Mouse (Mus musculus): ENCODE data around the gene Rcan1.
"Not testable (repeated sequence)": the region's sequence is repeated elsewhere in the genome, so short reads cannot be mapped to it uniquely, and the experiment has no call there.

Rcan1 gene

DNA sequence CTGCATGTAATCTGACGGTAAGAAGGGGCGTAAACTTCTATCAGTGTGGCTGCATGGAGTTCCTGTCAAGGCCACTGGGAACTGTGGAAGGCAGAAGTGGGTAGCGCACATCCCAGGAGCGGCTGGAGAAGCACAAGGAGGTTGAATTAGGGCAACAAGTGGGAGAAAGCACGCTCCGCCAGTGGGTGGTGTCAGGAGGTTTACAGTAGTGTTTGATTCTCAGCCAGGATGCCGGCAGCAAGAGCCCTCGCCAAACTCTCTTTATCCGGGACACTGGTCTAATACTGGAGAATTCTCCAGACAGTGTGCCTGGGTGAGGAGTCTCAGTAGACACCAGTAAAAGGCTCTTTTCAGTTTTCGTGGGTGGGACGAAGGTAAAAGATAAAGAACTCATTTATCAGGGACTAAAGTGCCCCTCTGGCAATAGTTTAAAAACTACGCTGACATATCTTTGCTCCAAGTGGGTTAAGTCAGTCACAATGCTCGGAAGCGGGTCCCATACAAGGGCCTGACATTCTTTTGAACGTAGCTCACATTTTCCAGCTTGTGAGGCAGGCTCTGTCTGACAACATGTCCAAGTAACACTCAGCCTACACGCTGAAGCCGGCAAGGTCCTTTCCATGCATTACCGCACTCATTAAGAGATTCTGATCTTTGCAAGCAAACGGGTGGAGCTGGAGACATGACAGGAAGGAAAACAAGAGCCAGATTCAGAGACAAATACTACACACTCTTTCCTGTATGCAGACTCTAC, 42.3 kb downstream of the Rcan1 start:
- no peak for DNase-seq

DNA sequence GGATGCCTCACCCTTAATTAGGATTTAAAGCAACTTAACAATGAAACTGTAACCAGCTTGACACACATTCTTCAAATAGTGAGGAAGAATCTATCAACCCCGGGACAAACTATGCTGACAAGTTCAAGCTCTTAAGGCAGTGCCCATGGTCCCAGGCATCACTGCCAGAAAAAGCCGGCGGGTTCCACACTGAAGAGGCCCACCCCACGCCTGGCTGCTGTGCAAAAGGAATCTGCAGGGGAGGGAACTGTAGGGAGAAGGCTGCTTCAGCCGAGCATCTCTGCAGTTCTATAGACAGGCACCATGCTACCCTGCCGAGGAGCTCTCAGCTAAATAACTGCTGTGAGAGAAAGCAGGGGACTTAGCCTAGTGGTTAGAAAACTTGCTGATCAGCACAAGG, 44.0 kb downstream of the Rcan1 start:
- DNase-seq: no peak

DNA sequence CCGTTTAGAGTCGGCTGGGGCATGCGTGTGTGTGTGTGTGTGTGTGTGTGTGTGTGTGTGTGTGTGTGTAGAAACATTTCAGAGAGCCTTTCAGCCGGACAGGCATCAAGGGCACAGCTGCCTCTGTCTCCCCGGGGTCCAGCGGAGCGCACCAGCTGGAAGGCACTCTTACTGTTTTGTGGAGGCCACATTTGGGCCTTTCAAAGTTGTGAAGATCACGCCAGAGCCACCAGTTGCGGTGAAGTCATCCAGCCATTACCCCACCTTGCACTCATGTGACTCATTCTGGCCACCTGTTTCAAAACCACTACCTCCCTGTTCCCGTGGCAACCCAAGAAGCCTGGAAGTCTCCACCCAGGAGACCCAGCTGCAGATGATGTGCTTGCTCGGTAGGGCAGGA, 44.8 kb downstream of the Rcan1 start:
- DNase-seq: no peak

DNA sequence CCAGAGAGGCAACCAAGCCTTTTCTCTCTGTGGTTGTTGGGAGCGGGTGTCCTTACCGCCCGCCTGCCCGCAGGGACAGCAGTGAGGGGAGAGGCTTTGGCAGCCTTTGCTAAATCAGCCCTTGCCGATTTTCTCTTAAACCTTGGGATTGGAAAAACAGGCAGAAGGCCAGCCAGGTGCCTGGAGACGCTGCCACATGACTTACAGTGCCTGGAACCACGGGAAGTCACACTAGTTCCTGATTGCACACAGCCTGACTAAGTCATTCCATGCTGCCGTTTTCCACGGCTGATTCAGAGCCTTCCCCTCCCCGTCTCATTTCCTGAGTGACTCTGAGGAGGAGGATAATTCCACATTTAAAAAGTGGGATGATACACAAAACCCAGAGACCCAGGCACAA, 47.3 kb downstream of the Rcan1 start:
- no peak for DNase-seq

DNA sequence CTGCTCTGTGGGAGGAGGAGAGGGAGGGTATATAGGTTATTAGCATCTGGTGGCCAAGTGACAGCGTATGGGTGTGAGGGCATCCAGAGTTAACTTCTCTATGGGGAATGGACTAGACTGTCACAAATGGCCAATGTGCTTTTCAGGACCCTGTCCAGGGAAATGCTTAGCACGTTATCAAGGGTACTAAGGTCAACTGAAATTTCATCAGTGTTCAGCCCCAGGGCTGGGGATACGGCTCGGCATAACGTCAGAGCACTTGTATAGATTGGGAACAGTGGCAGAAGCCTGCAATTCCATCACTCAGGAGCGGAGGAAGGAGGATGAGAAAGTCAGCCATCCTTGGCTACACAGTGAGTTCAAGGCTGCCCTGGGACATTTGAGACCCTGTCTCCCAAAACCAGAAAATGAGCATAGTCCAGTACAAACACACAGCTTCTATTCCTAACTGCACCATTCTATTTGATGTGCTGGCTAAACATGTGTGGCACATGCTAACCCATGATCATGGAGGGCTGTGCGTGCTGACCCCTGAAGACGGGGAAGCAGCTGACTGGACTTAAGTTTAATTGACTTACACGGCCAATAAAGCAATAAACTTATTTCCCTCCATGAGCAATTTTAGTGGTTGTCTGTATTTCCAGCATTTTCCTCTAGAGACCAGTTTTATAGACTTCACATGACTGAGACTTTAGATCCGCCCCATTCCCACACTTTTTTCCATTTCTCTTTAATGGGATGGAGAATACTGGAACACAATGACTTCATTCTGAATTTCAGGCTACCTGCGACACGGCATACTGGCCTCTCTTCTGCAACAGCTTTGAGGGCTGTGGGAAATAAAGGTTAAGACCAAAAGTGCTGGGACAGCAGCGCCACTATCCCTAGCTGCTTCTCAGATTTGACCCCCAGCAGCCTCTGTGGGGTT, 48.0 kb downstream of the Rcan1 start:
- DNase-seq: no peak

DNA sequence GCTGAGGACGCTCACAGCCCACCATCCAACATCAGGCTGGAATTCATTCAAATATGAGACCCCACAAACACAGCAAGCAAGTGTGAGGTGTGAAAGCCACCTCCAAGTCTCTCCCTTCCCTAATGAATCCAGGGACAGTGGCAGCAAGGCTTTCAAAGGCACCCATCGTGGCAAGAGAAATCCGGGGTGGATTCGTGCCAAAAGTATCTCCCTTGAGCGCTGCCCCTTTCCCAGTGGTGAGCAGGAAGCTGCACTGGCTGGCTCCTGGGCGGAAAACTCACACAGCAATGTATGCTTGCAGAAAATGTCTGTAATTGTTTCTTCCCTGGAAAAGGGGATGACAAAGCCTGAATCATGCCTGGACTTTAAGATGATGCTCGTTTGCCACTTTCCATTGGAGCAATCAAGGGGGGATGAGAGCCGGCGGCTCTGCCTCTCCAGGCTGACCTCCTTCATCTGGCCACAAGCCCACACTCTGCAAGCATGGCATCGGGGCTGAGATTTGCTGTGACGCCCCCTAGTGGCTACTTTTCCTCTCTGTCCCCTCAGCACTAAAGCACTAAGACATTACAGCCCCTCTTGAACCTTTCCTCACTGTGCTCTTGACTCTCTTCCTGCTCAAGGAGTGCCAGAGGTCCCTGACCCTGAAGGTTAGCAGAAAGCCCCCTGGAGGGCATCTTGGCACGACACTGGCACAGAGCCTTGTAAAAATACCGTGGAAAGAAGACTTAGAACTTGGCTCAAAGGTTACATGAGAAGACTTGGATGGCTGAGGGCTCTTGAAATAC, 49.3 kb downstream of the Rcan1 start:
- no peak for DNase-seq

DNA sequence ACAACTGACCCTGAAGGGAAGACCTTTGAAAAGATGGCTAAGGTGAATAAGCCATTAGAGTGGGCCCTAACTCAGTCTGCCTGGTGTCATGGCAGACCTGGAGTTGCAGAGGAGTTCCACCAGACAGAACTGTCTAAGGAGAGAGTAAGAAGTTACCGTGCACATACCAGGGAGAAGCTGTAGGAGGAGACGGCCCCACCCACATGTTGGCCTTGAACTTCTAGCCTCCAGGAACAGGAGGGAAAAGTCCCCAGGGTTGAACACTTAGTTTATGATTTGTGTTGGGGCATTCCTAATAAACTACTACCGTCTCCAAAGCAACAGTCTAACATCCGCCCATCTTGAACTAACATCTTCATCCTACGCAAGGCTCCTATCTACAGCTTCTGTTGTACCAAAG, 50.0 kb downstream of the Rcan1 start:
- no peak for DNase-seq

DNA sequence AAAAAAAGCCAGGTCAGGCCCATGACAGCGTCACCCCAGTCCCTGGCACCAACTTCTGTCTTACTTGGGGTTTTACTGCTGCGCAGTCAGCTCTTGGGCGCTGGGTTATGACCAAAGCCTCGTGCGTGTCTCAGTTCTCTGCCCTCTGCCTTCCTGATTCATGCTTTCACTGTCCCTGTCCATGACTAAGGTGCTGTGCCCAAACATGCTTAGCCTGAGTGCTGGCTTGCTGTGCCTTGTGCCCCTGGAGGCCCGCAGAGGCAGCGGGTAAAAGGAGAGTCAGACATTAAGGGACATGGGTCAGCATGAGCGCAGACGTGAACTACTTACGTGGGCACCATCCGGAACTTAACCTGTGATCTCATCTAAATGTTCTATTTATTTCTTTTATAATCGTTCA, 51.6 kb downstream of the Rcan1 start:
- DNase-seq: no peak

DNA sequence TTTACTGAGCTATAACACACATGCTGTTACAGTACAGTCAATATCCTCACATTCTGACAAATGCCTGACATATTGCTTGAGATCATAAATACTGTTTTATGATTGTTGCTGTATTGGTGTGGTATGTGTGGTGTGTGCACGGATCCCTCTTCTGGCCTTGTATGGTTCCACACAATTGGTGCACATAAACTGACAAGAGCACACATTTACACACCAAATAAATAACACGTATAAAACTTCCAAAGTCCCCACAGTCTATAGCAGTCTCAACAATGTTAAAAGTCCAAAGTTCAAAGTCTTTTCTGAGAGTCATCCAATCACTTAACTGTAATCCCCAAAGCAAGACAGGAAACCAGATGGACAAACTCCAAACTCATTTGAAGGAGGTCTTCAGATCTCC, 53.4 kb downstream of the Rcan1 start:
- no peak for DNase-seq

DNA sequence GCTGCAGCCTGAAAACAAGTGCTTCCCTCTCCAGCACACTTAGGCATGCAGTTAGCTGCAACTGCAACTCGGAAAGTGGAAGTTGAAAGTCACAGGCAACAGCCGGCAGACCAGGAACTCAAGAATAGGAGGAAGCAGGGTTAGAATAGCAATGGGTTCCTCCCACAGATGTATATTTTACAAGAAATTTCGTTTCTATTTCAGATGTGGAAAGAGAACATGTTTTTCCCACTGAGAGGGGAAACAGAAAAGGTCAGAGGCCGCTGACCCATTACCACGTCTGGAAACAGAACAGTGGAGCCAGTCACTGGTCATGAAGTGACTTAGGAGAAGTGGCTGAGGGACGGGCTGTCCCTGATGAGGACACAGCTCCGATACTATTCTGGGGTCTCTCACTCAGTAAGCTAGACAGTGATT, 55.0 kb downstream of the Rcan1 start:
- DNase-seq: no peak

DNA sequence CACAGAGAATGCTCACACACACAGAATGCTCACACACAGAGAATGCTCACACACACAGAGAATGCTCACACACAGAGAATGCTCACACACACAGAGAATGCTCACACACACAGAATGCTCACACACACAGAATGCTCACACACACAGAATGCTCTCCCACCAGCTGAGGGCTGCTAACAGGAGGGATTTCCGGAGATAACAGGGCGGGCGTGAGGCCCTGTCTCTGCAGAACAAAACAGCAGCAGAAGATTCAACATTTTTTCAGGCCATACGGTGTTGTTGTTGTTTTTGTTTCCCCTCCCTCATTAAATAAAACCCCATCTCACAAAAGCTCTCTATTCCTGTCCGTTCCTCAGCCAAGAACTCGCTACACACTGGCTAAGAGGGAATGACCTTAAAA, 55.6 kb downstream of the Rcan1 start:
- not testable (repeated sequence) for DNase-seq

DNA sequence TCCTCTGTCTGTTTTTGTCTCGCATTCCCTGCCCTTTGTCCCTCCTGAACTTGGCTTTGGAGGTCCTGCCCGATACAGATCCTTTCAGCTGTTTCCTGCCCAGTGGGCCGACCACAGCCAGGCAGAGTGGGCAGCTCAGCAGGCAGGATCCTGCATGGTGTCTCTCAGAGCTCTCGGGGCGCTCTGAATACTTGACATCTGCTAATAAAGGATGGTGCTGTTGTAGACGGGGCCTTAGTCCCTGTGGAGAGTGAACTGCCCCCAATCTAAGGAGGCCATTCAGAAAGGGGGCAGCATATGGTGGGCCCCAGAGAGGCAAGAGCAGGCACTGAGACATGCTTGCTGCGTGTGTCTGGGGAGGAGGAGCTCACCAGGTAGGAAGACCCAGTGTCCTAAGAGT, 57.8 kb downstream of the Rcan1 start:
- no peak for DNase-seq

DNA sequence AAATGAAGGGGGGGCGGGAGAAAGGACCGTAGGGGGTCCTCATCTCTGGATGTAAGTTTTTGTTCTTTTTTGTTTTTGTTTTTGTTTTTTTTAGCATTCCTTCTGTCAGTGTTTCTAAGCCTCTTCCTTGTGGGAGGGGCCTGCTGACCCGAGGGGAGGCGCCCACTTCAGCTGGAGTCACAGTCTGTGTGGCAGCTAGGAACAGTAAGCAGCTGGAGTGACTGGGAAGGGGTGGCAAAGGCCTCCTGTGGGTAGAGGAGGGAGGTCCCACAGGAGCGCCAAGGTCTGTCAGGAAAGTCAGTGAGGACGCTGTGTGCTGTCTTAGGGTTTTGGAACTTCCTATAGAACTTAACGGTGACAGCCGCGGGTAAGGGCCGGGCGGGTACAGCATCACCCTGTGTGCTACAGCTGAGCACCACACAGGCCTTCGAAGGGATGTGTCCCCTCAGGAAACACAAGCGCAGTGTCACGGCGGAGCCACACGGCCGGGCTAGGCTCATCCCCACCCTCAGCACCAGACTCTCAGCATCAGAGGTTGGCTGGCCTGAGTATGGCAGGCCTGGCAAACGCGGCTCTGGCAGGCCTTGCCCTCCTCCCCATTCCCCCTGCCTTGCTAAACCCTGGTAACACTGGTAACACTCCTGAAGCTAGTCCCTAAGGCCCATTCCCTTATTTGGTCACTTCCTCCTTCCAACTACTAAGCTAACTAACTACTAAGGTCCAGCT, 58.5 kb downstream of the Rcan1 start:
- DNase-seq: no peak

DNA sequence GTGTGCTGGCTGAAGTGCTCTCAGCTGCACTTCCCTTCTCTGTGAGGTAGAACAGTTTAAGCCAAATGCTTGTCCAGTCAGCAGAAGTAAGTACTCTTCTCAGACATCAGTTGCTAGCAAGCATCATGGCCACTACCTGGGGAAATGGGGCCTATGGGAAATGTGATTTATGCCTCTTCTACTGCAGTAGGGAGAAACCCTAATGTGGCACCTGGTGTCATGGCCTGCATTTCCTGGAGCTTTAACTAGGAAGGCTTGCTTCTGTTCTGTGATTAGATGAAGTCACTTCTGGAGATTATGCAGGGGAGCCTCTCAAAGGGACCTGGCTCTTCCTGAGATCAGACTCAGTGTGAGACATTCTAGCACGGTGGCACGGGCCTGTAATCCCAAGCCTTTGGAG, 60.3 kb downstream of the Rcan1 start:
- no peak for DNase-seq

DNA sequence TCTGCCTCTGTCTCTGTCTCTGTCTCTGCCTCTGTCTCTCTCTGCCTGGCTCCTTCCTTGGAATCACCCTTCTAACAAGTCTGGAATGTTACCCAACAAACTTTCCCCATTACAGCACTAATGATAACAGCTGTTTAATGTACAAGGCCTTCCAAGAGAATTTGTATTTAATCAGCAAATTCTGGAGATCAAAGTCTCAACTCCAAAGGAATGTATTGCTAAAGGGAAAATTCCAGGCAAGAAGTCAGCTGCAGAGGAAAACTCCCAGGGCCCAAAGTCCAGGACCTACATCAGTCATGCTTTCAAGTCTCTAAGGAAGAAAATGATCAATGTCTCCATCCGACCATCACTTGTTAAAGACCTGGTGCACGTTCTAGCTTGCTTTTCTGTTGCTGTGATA, 62.8 kb downstream of the Rcan1 start:
- no peak for DNase-seq

DNA sequence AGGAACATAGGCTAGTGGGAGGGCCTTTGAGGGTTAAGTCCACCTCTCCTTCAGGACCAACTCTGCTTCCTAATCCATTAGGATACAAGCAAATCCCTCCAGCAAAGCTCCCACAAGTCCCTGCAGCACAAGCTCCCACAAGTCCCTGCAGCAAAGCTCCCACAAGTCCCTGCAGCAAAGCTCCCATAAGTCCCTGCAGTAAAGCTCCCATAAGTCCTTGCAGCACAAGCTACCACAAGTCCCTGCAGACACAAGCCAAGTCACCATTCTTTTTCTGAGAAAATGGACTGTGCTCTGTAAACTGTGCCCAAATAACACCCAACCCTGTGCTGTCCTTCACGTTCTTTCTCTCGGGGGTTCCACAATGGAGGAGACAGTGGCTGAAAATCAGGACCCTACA, 66.5 kb downstream of the Rcan1 start:
- DNase-seq: no peak

DNA sequence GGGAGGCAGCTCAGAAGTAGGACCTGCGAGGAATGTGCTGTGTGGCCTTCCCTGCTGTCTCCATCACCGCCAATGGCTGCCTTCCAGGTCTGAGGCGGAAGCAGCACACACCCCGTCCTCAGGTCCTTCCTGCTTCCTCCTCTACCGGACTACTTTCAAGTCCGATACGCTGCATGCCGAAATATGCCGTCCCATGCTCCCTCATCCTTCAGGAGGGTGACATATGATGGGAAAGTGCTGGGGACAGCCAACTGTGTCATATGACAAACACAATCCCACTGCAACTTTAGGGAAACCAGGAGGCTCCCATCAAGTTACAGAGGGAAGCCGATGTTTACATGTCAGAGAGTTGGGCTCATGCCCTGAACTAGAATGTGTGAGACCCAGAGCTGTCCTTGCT, 67.6 kb downstream of the Rcan1 start:
- no peak for DNase-seq

DNA sequence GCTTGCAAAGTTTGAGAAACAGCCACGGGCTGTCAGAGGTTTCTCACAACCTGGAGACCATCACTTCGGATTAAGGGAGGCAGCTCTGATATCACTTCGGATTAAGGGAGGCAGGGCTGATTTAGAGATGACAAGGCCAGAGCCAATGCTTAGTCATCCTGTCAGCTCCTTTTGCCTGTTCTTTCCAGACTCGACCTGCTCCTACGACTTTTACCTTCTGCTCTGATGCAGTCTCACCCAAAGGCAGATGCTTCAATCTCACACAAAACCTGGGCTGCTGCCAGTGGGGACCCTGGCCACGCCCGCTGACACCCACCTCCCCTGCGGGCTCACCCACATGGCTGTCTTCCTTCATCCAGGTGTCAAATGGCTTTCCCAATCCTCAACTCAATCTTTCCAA, 68.5 kb downstream of the Rcan1 start:
- no peak for DNase-seq

DNA sequence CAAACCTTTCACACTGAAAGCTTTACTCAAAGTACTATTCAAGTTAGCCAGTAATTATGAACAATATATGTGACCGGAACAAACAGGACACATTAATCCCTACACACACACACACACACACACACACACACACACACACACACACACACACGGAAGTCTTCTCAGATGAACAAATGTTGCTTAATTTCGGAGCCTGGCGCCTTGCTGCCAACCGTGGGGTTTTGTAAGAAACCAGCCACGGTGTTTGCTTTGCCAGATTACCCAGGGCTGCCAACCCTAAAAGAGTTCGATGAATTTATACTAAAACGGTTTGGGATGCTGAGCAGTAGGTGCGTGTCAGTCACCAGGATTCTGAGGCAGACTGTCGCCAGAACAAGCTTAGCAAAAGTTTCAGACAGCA, 69.5 kb downstream of the Rcan1 start:
- DNase-seq: no peak

DNA sequence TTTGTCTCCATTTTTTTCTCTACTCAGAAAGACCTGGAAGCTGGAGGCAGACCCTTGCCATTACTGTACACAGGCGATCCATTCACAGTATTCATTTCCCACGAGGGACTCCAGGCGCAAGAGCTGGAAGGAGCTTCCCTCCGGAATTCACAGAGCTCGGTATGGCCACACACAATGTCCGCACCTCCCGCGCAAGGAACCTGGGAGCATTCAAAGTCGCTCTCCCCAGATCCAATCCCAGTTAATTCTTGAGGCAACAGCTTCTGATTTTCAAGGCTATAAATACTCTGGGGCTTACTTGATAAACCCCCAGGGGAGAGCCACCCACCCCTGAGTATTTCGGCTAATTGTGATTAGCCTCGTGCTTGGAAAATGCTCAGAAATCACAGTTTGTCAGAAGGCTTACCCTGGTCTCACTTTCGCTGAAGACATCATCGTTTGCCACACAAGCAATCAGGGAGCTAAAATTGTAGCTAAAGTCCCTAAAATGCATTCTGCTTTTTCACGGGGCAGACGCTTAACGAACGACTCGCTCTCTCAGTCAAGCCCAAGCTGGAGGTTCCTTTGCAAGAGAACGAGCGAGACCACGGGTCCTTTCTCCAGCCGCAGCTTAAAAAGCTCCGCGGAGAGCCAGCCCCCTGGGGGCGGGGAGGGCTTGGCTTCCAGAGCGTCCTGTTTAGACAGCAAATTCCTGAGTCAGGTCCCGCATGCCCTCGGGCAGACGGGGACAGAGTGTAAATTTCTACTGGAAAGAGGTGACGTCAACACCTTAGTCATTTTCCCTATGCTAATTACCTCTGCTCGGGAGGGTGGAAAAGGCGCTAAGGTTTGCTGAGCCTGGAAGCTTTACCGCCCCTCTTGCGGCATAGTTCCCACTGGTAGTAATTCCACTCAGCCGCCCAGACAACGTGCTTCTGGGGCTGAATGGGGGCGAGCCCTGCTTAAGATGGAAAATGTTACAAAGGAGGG, 70.9 kb downstream of the Rcan1 start:
- DNase-seq: peak; percentile 28 to 42

DNA sequence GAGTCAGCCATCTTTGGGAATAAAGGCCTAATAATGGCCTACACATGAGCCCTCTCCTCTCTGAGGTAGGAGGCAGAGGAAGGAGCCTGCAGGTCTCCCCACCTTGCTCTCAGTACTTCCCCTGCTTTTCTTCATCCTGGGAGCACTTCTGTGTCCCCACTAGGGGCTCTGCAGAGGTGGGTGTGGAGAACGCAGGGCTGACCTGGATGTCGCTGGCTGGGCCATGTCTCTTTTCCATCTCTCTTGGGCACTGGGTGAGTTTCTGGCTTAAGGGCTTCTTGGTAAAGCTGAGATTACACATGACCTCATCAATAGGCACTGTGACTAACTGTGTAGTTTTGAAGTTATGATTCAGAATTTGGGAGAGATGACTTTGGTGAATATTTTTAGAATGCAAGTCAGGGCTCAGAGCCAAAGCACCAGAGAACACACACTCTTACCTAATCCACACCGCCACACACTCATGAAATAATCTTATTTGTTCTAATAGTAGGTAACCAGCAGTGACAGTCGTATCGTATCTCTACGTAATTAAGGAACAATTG, 72.0 kb downstream of the Rcan1 start:
- DNase-seq: no peak
